Mouse (Mus musculus) common myeloid progenitor, adult 5-6 weeks (primary cell): ENCODE results near the gene Lats1. TPM values are rescaled to one million over a fixed set of nuclear protein-coding genes. Genes with fewer than 3 reads are reported as not detected.
"Not testable (repeated sequence)": the region's sequence is repeated elsewhere in the genome, so short reads cannot be mapped to it uniquely, and the experiment has no call there.

Experiments used
- ATAC-seq: replicated peaks from 2 replicates; pipeline ENCODE4 v1.8.0; 2016; ENCODE audit warnings: low read depth, mild to moderate bottlenecking, moderate TSS enrichment, inconsistent platforms; ENCODE audit not compliant: poor library complexity, severe bottlenecking
- total RNA-seq: library from RNA; stranded (forward); fragments of 200-1000, 187-1606 nt; gene quantifications from 2 replicates; pipeline ENCODE4 v1.2.3, GENCODE M21; 2017

Gene Lats1
- total RNA-seq, 1 experiment from 2014 or later, result 19.8 TPM

DNA sequence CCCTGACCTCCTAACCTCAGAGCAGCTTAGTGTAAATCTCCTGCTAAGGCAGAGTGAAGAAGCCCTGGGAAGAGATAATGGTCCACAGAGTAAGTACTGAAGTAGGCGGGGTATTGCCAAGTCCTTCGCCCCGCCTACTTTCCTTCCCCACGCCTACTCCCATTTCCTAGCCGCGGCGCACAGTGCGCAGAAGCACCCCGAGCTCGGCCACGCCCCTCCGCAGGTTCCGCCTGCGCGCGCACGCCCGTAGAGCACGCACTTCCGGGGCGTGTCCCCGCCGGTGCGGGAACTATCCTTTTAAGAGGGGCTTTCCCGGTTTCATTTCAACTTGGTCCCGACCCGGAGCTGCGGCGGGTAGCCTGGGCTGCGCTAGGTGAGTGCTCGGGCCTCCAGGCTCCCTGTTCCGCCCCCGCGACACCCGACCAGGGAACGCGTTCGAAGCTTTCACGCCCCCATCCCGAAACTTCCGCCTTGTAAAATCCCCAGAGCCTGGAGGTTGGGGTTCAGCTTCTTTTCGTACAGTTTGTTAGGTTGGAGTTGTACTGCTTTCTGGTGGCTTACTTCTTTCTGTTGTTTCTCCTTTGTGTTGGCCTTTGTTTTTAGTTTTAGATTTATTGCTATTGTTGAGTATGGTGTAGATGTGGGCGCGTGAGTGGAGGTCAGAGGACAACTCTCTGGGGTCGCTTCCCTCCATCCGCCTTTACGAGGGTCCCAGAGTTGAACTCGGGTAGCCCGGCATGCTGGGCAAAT lies 44.9 kb downstream of the Lats1 start, which contains the start of gene Katna1:
Gene Katna1, plus strand, starts transcription at position 250 of the 750 bp plus-strand sequence.
- ATAC-seq, result peak; percentile 93

DNA sequence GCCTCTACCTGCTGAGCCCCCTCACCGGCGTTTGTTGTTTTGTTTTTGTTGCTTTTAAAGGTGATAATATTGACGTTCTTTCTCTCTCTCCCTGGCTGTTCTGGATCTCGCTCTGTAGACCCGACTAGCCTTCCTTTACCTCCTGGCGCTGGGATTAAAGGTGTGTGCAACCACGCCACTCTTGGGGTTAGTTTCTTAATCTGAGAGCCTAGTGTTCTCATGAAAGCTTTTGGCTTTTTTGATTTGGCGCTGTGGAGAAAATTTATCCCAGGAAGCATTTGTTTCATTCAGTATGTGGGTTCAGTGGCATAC lies 45.4 kb downstream of the Lats1 start:
- ATAC-seq, result no peak

DNA sequence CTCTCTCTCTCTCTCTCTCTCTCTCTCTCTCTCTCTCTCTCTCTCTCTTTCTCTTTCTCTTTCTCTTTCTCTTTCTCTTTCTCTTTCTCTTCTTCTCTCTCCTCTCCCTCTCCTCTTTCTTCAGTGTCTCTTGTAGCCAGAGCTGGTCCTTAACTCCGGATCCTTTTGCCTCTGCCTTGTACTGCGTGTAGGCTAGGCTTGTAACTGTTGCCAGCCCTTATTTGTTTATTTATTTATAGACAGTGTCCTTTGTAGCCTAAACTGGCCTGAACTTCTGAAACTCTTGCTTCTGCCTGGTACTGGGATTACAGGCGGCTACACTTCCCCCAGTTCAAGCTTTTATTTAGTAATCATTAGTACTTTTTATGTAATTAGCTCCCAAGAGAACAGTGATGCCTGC lies 46.0 kb downstream of the Lats1 start:
- ATAC-seq, result no peak

DNA sequence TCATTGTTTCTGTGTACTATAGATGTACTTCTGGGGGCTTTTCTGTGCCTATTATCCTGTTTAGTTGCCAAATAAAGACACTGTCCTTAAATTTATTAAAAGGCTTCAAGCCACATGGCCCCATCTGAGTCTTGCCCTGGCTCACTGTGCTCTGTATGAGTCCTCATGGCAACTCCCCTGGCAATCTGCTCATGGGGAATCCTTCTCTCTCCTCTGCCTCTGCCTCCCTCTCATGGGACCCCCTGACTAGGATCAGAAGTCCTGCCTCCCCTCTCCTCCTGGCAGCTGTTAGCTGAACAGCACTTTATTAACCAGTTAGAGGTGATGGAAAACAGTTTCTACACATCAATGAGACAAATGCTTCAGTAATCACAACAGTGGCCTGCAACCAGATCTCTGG lies 50.6 kb downstream of the Lats1 start:
- no peak for ATAC-seq

DNA sequence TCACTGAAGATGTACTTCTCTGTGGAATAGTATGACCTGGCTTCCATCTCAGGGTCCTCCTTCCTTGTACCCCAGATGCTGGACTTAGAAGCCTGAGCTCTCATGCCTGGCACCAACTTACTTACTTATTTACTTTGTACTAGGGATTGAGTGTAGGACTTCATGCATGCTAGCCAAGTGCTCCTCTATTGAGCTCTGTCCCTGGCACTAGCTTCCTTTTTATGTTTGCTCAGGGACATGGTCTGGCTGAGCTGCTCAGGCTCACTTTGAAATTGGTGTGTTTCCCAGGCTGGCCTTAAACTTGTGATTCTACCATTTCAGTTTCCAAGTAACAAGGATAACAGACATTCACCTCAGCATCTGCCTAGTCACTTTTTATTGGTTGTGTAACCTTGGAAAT lies 56.1 kb downstream of the Lats1 start:
- ATAC-seq, result no peak

DNA sequence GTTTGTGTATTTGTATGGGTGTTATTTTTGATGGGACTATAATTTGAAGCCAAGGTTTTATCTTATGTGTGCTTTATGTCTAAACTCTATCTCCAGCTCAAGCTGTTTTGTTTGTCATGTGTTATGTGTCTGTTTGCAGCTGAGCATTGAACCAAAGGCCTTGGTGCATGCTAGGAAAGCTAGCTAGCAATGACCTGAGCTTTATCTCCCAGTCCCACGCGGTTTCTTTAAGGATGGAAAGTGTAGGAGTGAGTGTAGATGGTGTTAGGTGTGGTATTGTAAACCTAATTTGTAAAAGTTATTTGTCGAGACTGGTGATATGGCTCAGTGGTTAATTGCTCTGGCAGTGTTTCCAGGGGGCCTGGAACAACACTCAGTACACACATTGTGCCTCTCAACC lies 56.9 kb downstream of the Lats1 start:
- 0 out of 2 replicates have a peak, but pooled peaks have one; percentile 36 for ATAC-seq

DNA sequence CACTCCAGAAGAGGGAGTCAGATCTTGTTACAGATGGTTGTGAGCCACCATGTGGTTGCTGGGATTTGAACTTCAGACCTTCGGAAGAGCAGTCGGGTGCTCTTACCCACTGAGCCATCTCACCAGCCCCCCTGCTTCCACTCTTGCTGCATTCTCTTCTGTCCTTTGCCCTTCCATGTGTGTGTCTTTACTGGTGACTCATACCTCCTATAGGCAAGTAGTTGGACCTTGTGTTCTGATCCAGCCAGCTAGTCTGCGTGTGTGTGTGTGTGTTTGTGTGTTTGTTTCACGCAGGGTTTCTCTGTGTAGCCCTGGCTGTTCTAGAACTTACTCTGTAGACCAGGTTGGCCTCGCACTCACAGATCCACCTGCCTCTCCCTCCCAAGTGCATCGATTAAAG lies 64.5 kb downstream of the Lats1 start:
- ATAC-seq, result not testable (repeated sequence)

DNA sequence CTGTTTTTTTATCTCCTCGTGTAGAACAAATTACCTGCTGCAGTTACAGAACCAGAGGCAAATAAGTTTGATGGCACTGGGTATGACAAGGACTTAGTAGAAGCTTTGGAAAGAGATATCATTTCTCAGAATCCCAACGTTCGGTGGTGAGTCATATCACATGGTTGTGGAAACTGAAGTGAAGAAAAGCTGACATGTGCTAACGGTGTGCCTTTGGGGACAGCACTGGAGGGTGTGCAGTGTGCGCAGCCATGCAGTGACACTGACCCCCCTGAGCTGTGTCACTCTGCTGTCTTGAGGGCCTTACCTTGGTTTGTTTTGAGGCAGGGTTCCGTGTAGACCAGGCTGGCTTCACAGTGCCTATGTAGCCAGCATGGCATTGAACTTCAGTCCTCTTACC lies 67.7 kb downstream of the Lats1 start:
- ATAC-seq, result no peak

DNA sequence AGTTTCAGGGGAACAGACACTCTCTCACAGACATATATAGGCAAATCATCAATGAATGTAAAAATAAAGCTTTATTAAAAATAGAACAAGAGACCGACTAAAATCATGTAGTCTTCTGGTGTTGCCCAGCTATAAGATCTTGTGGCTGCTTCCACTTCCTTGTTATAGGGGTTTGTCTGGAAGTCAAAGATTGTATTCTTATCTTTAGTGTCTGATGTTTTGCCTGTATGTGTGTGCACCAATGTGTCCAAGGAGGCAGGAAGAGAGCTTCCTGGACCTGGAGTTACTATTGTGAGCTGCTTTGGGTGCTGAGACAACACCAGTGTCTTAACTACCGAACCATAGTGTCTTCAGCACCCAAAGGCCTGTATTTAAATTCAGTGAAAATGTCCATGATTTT lies 76.5 kb downstream of the Lats1 start:
- ATAC-seq, result 0 out of 2 replicates have a peak, but pooled peaks have one; percentile 32

Other genes with a start within 250 kb of the Lats1 start
- 27.2 and 51.3 TPM in 2 replicates for gene Ulbp1, start 207.6 kb upstream of the Lats1 start, total RNA-seq
- 0.53 and 1.5 TPM in 2 replicates for gene Lrp11, start 91.4 kb upstream of the Lats1 start, total RNA-seq
- gene Nup43, start 13.7 kb upstream of the Lats1 start, total RNA-seq, result 29.5 and 38.1 TPM in 2 replicates
- 72.8 and 75.1 TPM in 2 replicates for gene Pcmt1, start 78 bp upstream of the Lats1 start, total RNA-seq
- gene Katna1, start 44.8 kb downstream of the Lats1 start, total RNA-seq, result 57.2 and 80.5 TPM in 2 replicates
- gene Ginm1, start 111.6 kb downstream of the Lats1 start, total RNA-seq, result 51.2 and 67.1 TPM in 2 replicates
- 91.6 and 100 TPM in 2 replicates for gene Ppil4, start 111.7 kb downstream of the Lats1 start, total RNA-seq
- gene Zc3h12d, start 151.3 kb downstream of the Lats1 start, total RNA-seq, result 0.44 and 0.64 TPM in 2 replicates